Mouse (Mus musculus) ES-E14 (cell line): ENCODE measurements at regions not wholly inside any gene's neighbourhood (a gene's known extent, or its start where the extent isn't known, plus 50 kb on each side); places are given as distances from the start of the nearest gene placed in this dataset.

ENCODE experiments used
- CHD2 ChIP-seq: IDR thresholded peaks from 2 replicates; pipeline ENCODE4 v1.6.1; 2014; ENCODE audit warnings: mild to moderate bottlenecking, low read depth, low read length, inconsistent platforms
- MAFK ChIP-seq: IDR thresholded peaks from 2 replicates; pipeline ENCODE4 v1.6.1; 2014; ENCODE audit warnings: mild to moderate bottlenecking, low read depth, low read length, inconsistent platforms; ENCODE audit not compliant: insufficient read depth
- ZC3H11A ChIP-seq: IDR thresholded peaks from 2 replicates; pipeline ENCODE4 v1.6.1; 2012; ENCODE audit warnings: low read depth, mild to moderate bottlenecking, inconsistent platforms, low read length, borderline replicate concordance

- TF ChIP-seq ZC3H11A (no peak), MAFK (no peak), CHD2 (no peak)
Measured at GRCm38 (mm10) chr8:97308304-97308703, 1420.0 kb upstream of the Got2 start.
